Comparison of ENCODE assay signal across 14 mouse cellular contexts in genomic region chr2:30401581-30401980, GRCm38 (mm10). TPM values are rescaled to one million over a fixed set of nuclear protein-coding genes. Genes with fewer than 3 reads are reported as not detected.
DNase-seq lines count a peak whose midpoint lies in the region; ATAC-seq and TF ChIP-seq lines count a peak whose summit lies in the region.
"Had no signal": no experiment of that assay in that cellular context is flagged by ENCODE, and none has a peak within 500 bp of the region (broad histone marks: within the 10 kb centered on the region; RNA-seq: fewer than 3 reads in every experiment).

No protein-coding gene starts in this region.

- peak overlapping the region; percentile 92 for H3K27ac ChIP-seq in gastrocnemius, adult 2 months
- peak overlapping the region; percentile 57; the same call in 1 of the 2 replicates for H3K27ac ChIP-seq in layer of hippocampus, adult 2 months
- no peak overlapping the region for H3K27ac ChIP-seq in cortical plate, adult 2 months (ENCODE audit: insufficient read depth, low read length)
- H3K27ac ChIP-seq: embryonic facial prominence, embryonic 13.5 days; forebrain, embryonic 13.5 days; heart, adult 2 months; heart, embryonic 15.5 days; hindbrain, embryonic 14.5 days had no signal

- no peak for ATAC-seq in cerebellum, adult (ENCODE audit: insufficient number of reproducible peaks, low FRiP score, low TSS enrichment)
- ATAC-seq: forebrain, embryonic 13.5 days; intestine, embryonic 16.5 days had no signal

- H3K4me1 ChIP-seq in cortical plate, adult 2 months (ENCODE audit: control insufficient read depth, insufficient read depth, low read length) = no peaks in the 10 kb centered on the region
- H3K4me1 ChIP-seq: embryonic facial prominence, embryonic 13.5 days had no signal

- no peak overlapping the region for H3K4me3 ChIP-seq in gastrocnemius, adult 2 months
- H3K4me3 ChIP-seq in layer of hippocampus, adult 2 months = no peak overlapping the region
- H3K4me3 ChIP-seq in cortical plate, adult 2 months (ENCODE audit: insufficient read depth, low read length) = no peak overlapping the region
- H3K4me3 ChIP-seq: embryonic facial prominence, embryonic 13.5 days; forebrain, embryonic 13.5 days; heart, adult 2 months; heart, embryonic 15.5 days had no signal

- no peak for TF ChIP-seq CTCF in gastrocnemius, adult 2 months (IDR thresholded peaks at IDR 0.05)
- TF ChIP-seq CTCF in layer of hippocampus, adult 2 months (conservative IDR thresholded peaks at IDR 0.05) = no peak
- no peak for TF ChIP-seq CTCF in cortical plate, adult 2 months (IDR thresholded peaks at IDR 0.05; ENCODE audit: extremely low read depth, insufficient read depth, low read length)

- peak; percentile 23; the same call in 1 of the 2 replicates for TF ChIP-seq POLR2A in cortical plate, adult 2 months (IDR thresholded peaks at IDR 0.05; ENCODE audit: extremely low read depth, insufficient read depth, low read length)

- peak; percentile 62 for DNase-seq in cerebellum, adult 11-12 months
- DNase-seq in gastrocnemius, adult 2 months = no peak
- DNase-seq in gastrocnemius, adult 8-10 months (ENCODE audit: low spot score in 2 of 2) = no peak
- DNase-seq in layer of hippocampus, adult 2 months (ENCODE audit: low spot score in 2 of 2) = no peak
- DNase-seq in layer of hippocampus, adult 8-10 months (ENCODE audit: low spot score in 2 of 2) = no peak
- no peak for DNase-seq in gastrocnemius, postnatal 36 days

- intact Hi-C loops in gastrocnemius, adult 2 months (cut with DNase I) = no loop called here
- intact Hi-C loops in gastrocnemius, postnatal 36 days (cut with DNase I) = no loop called here

RNA-seq across cellular contexts. Expression of gene Dolpp1, which starts 9.5 kb away (rescaled TPM):
- 1 to 10 TPM; 5.3 to 6.1 TPM for total RNA-seq in gastrocnemius, adult 2 months (2021)
- 1 to 10 TPM; 3.9 to 4.5 (median 4.1) TPM for total RNA-seq in gastrocnemius, adult 8-10 months (2022)
- total RNA-seq in layer of hippocampus, adult 2 months (2021) = 10 to 100 TPM; 22.8 to 24.0 TPM
- total RNA-seq in layer of hippocampus, adult 8-10 months (2022) = 10 to 100 TPM; 23.2 to 30.7 (median 25.1) TPM
- polyA plus RNA-seq in cortical plate, adult 2 months (2012; rRNA removed) = 32.0 and 35.5 TPM in 2 replicates
- total RNA-seq in gastrocnemius, postnatal 36 days (2021) = 1 to 10 TPM; 5.5 to 6.7 TPM

RNA-seq across cellular contexts. Expression of gene Crat, which starts 14.0 kb away (rescaled TPM):
- total RNA-seq in gastrocnemius, adult 2 months (2021) = 100 to 1,000 TPM; 362 to 422 TPM
- 100 to 1,000 TPM; 355 to 420 (median 382) TPM for total RNA-seq in gastrocnemius, adult 8-10 months (2022)
- 10 to 100 TPM; 50.9 to 51.6 TPM for total RNA-seq in layer of hippocampus, adult 2 months (2021)
- 10 to 100 TPM; 48.9 to 59.3 (median 50.7) TPM for total RNA-seq in layer of hippocampus, adult 8-10 months (2022)
- polyA plus RNA-seq in cortical plate, adult 2 months (2012; rRNA removed) = 44.7 and 50.9 TPM in 2 replicates
- 100 to 1,000 TPM; 356 to 381 TPM for total RNA-seq in gastrocnemius, postnatal 36 days (2021)

RNA-seq across cellular contexts. Expression of gene Ptpa, which starts 14.3 kb away (rescaled TPM):
- total RNA-seq in gastrocnemius, adult 2 months (2021) = 10 to 100 TPM; 48.9 to 86.1 TPM
- 10 to 100 TPM; 55.6 to 70.0 (median 63.9) TPM for total RNA-seq in gastrocnemius, adult 8-10 months (2022)
- 100 to 1,000 TPM; 152 to 168 TPM for total RNA-seq in layer of hippocampus, adult 2 months (2021)
- total RNA-seq in layer of hippocampus, adult 8-10 months (2022) = 100 to 1,000 TPM; 165 to 175 (median 173) TPM
- 167 and 176 TPM in 2 replicates for polyA plus RNA-seq in cortical plate, adult 2 months (2012; rRNA removed)
- 10 to 100 TPM; 55.1 to 58.9 TPM for total RNA-seq in gastrocnemius, postnatal 36 days (2021)

RNA-seq across cellular contexts. Expression of gene Miga2, which starts 37.5 kb away (rescaled TPM):
- total RNA-seq in gastrocnemius, adult 2 months (2021) = 10 to 100 TPM; 15.5 to 39.0 TPM
- 10 to 100 TPM; 13.2 to 29.8 (median 17.4) TPM for total RNA-seq in gastrocnemius, adult 8-10 months (2022)
- total RNA-seq in layer of hippocampus, adult 2 months (2021) = 100 to 1,000 TPM; 112 to 120 TPM
- total RNA-seq in layer of hippocampus, adult 8-10 months (2022) = 100 to 1,000 TPM; 104 to 146 (median 121) TPM
- polyA plus RNA-seq in cortical plate, adult 2 months (2012; rRNA removed) = 85.6 and 97.0 TPM in 2 replicates
- total RNA-seq in gastrocnemius, postnatal 36 days (2021) = 10 to 100 TPM; 15.5 to 19.6 TPM

RNA-seq across cellular contexts. Expression of gene Sh3glb2, which starts 42.4 kb away (rescaled TPM):
- 10 to 100 TPM; 12.7 to 18.8 TPM for total RNA-seq in gastrocnemius, adult 2 months (2021)
- total RNA-seq in gastrocnemius, adult 8-10 months (2022) = 10 to 100 TPM; 15.3 to 18.5 (median 16.8) TPM
- total RNA-seq in layer of hippocampus, adult 2 months (2021) = 100 to 1,000 TPM; 287 to 288 TPM
- total RNA-seq in layer of hippocampus, adult 8-10 months (2022) = 100 to 1,000 TPM; 230 to 295 (median 278) TPM
- 520 and 530 TPM in 2 replicates for polyA plus RNA-seq in cortical plate, adult 2 months (2012; rRNA removed)
- total RNA-seq in gastrocnemius, postnatal 36 days (2021) = 10 to 100 TPM; 16.3 to 17.6 TPM

Comparison
In these comparisons a context has a peak if more than half of its experiments do, and no peak if none do; other contexts are left out.
1. RNA of gene Crat, which starts 14.0 kb away (total RNA-seq): 362 to 422 TPM in gastrocnemius, adult 2 months, 355 to 420 TPM in gastrocnemius, adult 8-10 months and 356 to 381 TPM in gastrocnemius, postnatal 36 days; 48.9 to 59.3 TPM in layer of hippocampus, adult 8-10 months and 50.9 to 51.6 TPM in layer of hippocampus, adult 2 months; every median in the first group is over 4 times any median in the second.